Mouse (Mus musculus) E14TG2a.4 (cell line): ENCODE results near the gene Ube2b.

ENCODE experiments used
- H3K27me3 ChIP-seq: 2 replicates; pipeline ENCODE4 v1.6.1; 2014; ENCODE audit warnings: low read length, control low read depth; ENCODE audit not compliant: insufficient read depth
- H3K36me3 ChIP-seq: 2 replicates; pipeline ENCODE4 v1.6.1; 2014; ENCODE audit warnings: low read length, control low read depth; ENCODE audit not compliant: insufficient read depth
- H3K4me1 ChIP-seq: replicated peaks from 2 replicates; pipeline ENCODE4 v1.6.1; 2014; ENCODE audit warnings: low read depth, low read length, control low read depth
- H3K4me3 ChIP-seq: replicated peaks from 2 replicates; pipeline ENCODE4 v1.5.1; 2014; ENCODE audit warnings: mild to moderate bottlenecking, low read length
- H3K9me3 ChIP-seq: 2 replicates; pipeline ENCODE4 v1.6.1; 2014; ENCODE audit warnings: low read length, control low read depth
- CTCF ChIP-seq: conservative IDR thresholded peaks from 2 replicates; pipeline ENCODE4 v1.5.1; 2014; ENCODE audit warnings: low read length
- NANOG ChIP-seq: IDR thresholded peaks from 2 replicates; pipeline ENCODE4 v1.6.1; 2014; ENCODE audit warnings: borderline replicate concordance, low read length, mixed read lengths
- POU5F1 ChIP-seq: IDR thresholded peaks from 2 replicates; pipeline ENCODE4 v1.6.1; 2014; ENCODE audit warnings: low read length, borderline replicate concordance

The Ube2b gene

GRCm38 (mm10) chr11:51999611-52000289, 812 bp downstream of the Ube2b start:
- Histone ChIP-seq H3K27me3 (no peaks in the 10 kb centered on the region), H3K4me3 (peak overlapping the region; percentile 99), H3K9me3 (no peaks in the 10 kb centered on the region), H3K36me3 (peaks cover 43% of the 10 kb centered on the region), H3K4me1 (peaks cover 69% of the 10 kb centered on the region)
- no peak for TF ChIP-seq CTCF

GRCm38 (mm10) chr11:51971644-51972043, 28.9 kb downstream of the Ube2b start:
- H3K36me3 ChIP-seq, result peaks cover 79% of the 10 kb centered on the region
- H3K4me3 ChIP-seq, result no peak overlapping the region
- H3K9me3 ChIP-seq, result no peaks in the 10 kb centered on the region
- no peaks in the 10 kb centered on the region for H3K27me3 ChIP-seq
- TF ChIP-seq CTCF, result no peak
- no peak for TF ChIP-seq NANOG
- no peak for TF ChIP-seq POU5F1
- peaks cover 48% of the 10 kb centered on the region for H3K4me1 ChIP-seq

- TF ChIP-seq CTCF, result no peak
- TF ChIP-seq POU5F1, result no peak
- TF ChIP-seq NANOG, result no peak
Measured at GRCm38 (mm10) chr11:51969511-51969910, 31.1 kb downstream of the Ube2b start.

DNA sequence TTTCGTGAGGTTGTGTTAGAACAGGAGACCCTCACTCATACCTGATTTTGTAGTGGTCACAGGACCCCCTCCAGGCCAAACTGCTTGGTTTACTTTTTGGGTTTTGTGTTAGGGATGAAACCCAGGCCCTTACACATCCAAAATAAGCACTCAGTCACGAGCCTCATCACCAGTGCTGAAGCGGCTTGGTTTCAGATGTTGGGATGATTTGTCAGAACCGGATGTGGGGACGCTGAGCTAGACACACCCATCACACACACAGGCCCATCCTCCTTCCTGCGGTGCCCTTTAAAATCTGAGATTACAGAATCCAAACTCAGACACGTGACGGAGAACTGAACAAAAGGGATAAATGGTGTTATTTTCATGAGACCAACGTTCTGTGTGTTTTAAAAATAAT, 31.7 kb downstream of the Ube2b start:
- Histone ChIP-seq H3K4me3 (peak overlapping the region; percentile 90), H3K36me3 (peaks cover 53% of the 10 kb centered on the region), H3K27me3 (no peaks in the 10 kb centered on the region), H3K9me3 (no peaks in the 10 kb centered on the region), H3K4me1 (peaks cover 48% of the 10 kb centered on the region)
- no peak for TF ChIP-seq POU5F1
- TF ChIP-seq CTCF, result no peak
- no peak for TF ChIP-seq NANOG

More at GRCm38 (mm10) chr11:51969511-51969910, 31.1 kb downstream of the Ube2b start:
- Histone ChIP-seq H3K27me3 (no peaks in the 10 kb centered on the region), H3K4me3 (peak overlapping the region; percentile 90; the same call in 1 of the 2 replicates), H3K9me3 (no peaks in the 10 kb centered on the region), H3K4me1 (peaks cover 48% of the 10 kb centered on the region), H3K36me3 (peaks cover 60% of the 10 kb centered on the region)

DNA sequence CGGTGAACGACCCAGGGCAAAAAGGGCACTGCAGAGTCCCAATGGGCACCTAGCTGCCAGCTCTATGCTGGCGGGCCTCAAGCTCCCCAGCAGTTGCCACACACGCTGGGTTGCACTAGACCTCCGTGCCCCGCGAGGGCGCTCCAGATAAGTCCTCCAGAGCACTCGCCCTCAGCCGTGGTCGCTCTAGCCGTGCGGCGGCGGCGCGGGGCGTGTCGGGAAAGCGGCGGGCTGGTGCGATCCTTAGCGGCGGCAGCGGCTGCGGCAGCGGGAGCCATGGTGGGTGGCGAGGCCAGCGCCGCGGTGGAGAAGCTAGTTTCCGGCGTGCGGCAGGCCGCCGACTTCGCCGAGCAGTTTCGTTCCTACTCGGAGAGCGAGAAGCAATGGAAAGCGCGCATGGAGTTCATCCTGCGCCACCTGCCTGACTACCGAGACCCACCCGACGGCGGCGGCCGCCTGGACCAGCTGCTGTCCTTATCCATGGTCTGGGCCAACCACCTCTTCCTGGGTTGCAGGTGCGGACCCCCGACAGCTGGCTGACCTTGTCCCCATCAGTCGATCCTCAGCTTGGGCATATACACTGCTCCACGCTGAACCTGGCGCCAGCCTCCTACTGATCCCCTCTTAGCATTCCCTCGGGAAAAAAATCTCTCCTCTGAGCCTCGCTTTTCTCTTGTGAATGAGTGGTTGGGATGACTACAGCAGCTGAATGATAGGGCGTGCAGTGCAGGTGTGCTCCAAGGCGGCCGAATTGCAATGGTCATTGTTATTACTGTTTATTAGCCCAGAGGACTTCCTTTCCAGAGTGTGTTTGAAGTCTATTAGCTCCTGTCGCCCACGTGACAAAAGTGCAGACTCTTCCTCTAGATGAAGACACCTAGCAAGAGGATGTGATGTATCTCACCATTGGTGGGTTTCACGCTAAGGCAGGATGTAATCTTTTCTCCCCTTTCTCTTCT, 32.8 kb downstream of the Ube2b start, which contains the start of gene Cdkn2aipnl:
Cdkn2aipnl (plus strand) TSS at position 219 of the 959 bp plus-strand sequence.
- H3K36me3 ChIP-seq, result peaks cover 42% of the 10 kb centered on the region
- H3K9me3 ChIP-seq, result no peaks in the 10 kb centered on the region
- peak within 1 kb of the TSS; percentile 90 for H3K4me3 ChIP-seq
- TF ChIP-seq NANOG (no peak), CTCF (peak; percentile 49)
- H3K4me1 ChIP-seq, result peaks cover 37% of the 10 kb centered on the region
- H3K27me3 ChIP-seq, result no peaks in the 10 kb centered on the region

DNA sequence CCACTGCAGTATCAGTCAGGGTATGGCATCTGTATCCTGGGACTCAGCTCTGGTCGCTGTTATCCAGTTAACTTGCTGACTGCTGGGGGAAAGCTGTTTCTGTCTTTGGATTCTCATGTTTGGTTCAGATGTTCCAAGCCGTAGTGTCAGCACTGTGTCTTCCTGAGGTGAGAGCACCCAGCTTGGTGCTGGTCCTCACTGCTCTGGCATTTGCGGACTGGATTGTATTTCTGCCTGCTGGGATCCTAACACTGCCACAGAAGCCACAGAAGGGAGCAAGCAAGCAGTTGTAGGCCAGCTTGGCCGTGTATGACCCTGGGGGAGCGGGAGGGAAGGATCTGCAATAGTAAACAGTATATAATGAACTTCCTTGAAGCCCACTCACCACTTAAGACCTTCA, 33.9 kb downstream of the Ube2b start:
- Histone ChIP-seq H3K4me1 (peaks cover 35% of the 10 kb centered on the region), H3K27me3 (no peaks in the 10 kb centered on the region), H3K9me3 (no peaks in the 10 kb centered on the region), H3K36me3 (peaks cover 31% of the 10 kb centered on the region), H3K4me3 (no peak overlapping the region)
- TF ChIP-seq POU5F1, result no peak
- TF ChIP-seq CTCF, result no peak
- no peak for TF ChIP-seq NANOG

- no peaks in the 10 kb centered on the region; the same call in 1 of the 2 replicates for H3K27me3 ChIP-seq
- no peak overlapping the region for H3K4me3 ChIP-seq
- TF ChIP-seq CTCF, result no peak
- TF ChIP-seq NANOG, result no peak
- no peak for TF ChIP-seq POU5F1
- peaks cover 15% of the 10 kb centered on the region for H3K4me1 ChIP-seq
- H3K36me3 ChIP-seq, result no peaks in the 10 kb centered on the region
- no peaks in the 10 kb centered on the region for H3K9me3 ChIP-seq
Measured at GRCm38 (mm10) chr11:51962277-51962676, 38.3 kb downstream of the Ube2b start.

GRCm38 (mm10) chr11:51961761-51962160, 38.8 kb downstream of the Ube2b start:
- Histone ChIP-seq H3K4me3 (peak overlapping the region; percentile 27; the same call in 1 of the 2 replicates), H3K27me3 (no peaks in the 10 kb centered on the region; the same call in 1 of the 2 replicates), H3K9me3 (no peaks in the 10 kb centered on the region), H3K36me3 (no peaks in the 10 kb centered on the region), H3K4me1 (peaks cover 13% of the 10 kb centered on the region)
- TF ChIP-seq CTCF (no peak), POU5F1 (no peak), NANOG (no peak)
